Mouse (Mus musculus): ENCODE data around the gene Ppt1.

- TF ChIP-seq TAL1 (IDR thresholded peaks at IDR 0.05; ENCODE audit: low read length) (no peak), GATA1 (IDR thresholded peaks at IDR 0.05; ENCODE audit: low read length) (no peak)
Observed at GRCm38 (mm10) chr4:122905359-122905758, 69.3 kb downstream of the Ppt1 start.

Measured in erythroblast, embryonic 14.5 days (primary cell).